Mouse (Mus musculus) right cerebral cortex, postnatal 25 days (tissue): Measurements from ENCODE around the gene Nav2.

Source experiments
- DNase-seq: peaks from one replicate; pipeline ENCODE4 v3.0.0; 2022

Gene Nav2

DNA sequence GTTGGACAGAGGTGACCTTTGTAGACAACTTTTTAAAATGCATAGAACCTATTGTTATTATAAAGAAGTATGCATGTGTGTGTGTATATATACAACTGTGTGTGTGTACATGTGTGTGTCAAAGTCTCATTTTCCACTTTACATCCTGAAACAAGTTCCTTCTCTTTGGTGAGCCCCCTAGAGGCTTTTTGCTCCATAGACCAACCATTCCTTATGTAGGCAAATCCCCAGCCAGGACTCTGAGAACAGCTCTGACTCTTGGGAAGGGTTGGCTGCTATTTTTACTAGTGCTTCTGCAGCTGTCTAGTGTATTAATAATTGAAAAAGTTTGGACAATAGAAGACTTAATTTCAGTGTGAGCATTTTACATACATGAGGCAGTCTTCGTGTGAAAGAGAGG is 464.7 kb downstream of the Nav2 start:
- no peak for DNase-seq

DNA sequence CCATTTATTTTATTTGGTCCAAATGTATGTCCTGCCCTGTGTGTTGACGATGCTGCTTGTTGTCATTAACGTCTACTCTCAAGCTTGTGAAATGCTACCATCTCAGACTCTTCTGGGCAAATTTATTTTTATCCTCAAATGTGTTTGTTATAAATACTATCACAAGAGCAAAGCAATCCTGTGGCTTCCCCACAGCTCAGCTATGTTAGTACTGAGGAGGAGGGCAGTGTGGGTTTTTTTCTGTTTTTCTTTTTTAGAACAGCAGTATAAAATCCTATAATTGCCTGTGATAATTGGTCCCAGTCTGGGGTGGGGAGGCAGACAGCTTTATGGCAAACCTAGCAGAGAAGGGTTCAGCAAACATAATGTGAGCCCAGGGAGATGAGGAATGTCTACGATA is 465.1 kb downstream of the Nav2 start:
- no peak for DNase-seq

DNA sequence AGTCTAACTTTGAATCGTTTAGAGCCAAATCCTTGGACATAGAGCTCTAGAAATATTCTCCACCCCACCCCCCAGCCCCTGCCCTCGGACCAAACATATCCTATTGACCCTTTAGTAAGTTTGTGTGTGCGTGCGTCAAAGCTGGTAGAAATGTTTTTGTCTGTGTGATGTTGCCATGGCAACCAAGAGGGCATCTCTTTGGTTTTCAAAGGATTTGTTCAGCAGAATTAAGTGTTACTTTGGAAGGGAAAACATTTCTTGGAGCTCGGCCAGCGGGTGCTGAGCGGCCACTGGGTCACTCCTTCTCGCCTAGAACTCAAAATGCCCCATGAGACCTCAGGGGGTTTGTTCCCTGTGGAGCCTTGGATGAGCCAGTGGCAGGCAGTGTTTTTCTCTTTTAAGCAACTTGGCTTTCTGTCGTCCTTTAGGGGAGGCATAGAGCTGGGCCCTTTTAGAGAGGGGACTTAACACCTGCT is 467.0 kb downstream of the Nav2 start:
- DNase-seq, result no peak

DNA sequence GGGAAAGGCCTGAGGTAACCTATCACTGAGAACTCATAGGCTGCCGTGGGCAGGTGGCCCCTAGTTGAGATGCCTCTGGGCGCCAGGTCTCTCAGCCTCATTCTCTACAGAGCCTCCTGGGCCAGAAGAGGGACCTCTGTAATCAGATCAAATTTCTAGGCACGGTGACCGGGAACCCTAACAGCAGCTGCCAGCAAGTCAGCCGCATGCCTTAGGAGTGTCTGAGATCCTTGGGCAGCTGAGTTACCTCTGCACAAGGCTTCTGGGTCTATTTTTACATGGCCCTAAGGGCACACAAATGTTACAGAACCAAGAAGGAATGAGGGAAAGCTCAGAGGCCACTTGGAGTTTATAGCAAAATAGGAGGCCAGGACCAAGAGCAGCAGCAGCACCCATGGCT is 470.1 kb downstream of the Nav2 start:
- no peak for DNase-seq

DNA sequence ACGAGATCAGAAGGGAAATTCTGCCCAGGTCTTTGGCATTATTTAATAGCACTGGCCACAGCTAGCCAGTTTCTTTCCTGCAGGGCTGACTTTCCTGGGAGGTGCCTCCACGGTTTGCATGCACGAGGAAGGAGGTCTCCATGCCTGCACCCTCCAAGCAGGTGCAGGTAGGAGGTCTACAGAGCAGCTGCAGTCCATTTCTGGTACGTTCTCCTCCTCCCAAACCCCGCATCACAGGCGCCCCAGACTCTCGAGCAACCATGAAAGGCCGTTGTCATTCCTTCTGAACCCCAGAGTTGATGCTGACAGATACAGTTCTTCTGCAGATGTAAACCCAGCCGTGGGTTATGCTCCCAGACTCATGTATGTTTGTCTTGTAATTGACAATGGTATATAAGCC is 472.4 kb downstream of the Nav2 start:
- DNase-seq, result no peak

DNA sequence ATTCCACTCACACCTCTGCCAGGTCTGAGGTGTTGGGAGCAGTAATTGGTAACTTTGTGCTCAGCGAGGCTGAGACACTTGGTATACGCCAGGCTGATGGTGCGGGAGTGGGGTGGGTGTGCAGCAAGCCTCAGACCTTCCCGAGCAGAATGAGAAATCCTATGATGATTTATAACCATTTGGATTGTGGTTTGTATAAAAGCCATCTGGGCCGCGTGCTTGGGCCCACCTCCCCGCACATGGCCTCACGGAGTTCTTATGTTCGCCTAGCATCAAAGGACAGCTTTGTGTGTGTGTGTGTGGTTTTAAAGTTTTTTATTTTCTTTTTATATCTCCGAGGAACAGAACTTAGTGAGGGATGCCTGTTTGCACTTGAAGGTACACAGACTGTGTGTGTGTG is 474.4 kb downstream of the Nav2 start:
- no peak for DNase-seq

DNA sequence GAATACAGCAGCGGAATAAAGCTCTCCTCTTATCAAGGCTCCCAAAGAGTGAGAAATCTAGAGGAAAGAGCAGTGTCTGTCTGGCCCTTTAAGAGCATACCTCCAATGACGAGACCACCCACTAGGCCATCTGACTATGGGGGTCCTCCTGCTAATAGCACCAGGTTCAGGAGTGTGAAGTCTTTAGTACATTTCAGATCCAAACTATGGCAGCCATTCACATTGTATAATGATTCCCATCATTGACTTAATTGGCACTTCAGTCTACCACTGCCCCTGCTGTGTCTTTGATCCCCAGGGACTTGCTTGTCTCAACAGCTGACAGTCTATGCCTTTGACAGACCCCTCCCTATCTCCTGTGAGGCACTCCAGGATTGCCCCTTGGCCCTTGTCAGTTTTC is 479.6 kb downstream of the Nav2 start:
- DNase-seq, result no peak

DNA sequence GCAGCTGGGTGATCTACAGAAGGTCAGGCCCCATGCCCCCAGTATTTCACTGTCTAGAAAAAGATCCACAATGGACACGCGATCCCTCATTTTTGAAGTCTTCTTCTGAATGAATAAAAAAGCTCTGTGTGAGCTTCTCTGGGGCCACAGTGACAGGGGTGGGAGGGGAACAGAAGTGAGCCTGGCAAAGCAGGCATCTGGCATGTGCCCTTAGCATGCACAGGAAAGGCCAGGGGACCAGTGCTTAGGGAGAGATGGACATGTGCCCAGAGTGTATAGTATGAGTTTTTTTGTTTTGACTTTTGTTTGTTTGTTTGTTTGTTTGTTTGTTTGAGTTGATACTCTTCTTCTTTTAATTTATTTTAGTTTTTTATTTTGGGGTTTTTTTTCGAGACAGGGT is 481.8 kb downstream of the Nav2 start:
- DNase-seq, result no peak

DNA sequence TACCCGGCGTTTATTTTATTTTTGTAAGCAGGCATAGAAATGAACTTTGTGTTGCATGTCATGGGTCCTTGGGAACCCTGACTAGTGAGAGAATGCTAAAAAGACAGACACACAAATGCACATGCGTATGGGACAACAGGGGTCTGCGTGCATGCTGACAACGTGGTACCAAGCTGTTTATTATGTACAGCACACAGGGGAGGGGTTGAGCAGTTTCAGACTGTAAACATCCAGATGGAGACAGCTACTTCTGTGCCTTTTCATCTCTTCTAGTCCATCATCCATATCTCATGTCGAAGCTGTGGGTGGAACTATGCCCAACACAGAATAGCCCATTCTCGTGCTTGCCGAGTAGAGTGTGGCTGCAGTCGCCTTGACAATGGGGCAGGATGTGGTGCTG is 482.3 kb downstream of the Nav2 start:
- DNase-seq, result no peak

DNA sequence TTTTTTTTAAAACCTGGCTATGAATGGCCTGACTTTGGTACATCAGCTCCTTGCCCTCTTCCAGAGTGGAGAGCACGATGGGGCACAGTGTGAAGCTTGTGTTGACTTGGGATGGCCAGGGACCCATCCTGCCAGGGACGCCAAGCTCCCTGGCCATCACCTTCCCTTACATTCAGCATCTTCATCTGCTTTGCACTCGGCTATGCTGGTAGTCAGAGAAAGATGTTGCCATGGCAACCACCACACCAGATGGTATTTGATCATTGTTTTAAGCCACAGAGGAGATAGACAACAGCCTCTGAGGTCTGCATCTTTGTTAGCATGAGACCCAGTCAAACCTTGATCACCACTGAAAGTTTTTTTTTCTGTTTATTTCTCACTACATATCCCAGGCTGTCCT is 483.7 kb downstream of the Nav2 start:
- DNase-seq, result no peak

DNA sequence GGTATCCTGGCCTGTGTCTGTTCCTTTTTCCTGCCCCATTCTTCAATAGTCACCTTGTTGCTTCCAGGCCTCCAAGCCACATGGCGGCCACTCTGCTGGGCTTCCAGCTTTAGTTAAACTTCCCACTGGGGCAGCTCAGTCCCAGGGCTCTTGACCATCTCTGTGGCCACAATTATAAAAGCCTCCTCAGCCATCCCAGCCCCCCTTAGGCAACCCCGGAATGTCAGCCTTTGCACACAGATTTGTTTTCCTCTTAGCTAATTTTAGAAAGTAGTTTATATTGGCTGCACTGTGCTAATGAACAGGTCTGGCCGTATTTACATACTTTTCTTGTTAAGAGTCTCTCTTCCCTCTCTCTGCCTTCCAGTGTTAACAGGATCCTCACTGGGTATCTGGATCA is 484.3 kb downstream of the Nav2 start:
- no peak for DNase-seq

DNA sequence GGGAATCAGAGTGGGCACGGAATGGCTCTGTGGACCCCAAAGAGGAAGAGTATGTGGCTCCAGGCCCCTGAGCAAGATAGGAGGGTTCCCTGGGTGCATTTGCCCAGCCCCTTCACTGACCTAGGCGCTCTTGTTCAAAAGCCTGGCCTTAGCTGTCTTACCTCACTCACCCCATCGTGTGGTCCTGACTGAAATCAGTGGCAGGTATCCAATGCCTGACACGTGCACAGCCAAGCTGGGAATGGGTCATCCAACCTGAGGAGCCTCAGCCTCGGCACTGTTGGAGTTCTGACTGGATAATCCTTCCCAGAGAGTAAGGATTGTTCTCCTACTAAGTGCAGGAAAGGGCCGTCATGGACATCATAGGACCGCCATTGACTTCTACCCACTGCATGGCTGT is 485.3 kb downstream of the Nav2 start:
- DNase-seq, result no peak

DNA sequence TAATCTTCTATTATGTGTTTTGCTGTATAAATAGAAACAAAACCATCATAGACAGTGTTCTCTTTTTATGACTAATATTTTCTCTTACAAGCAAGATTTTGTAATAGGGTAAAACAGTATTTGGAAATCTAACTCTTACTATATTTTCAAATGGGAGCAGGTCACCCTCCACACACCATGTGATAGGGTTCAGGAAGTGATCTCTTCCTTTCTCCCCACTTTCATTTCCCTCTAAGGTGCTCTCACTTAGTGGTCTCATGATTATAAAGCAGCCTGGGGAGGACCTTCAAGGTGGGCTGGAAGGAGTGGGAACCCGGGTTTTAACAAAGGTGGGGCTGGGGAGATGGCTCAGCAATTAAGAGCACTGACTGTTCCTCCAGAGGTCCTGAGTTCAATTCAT is 487.7 kb downstream of the Nav2 start:
- DNase-seq, result no peak

DNA sequence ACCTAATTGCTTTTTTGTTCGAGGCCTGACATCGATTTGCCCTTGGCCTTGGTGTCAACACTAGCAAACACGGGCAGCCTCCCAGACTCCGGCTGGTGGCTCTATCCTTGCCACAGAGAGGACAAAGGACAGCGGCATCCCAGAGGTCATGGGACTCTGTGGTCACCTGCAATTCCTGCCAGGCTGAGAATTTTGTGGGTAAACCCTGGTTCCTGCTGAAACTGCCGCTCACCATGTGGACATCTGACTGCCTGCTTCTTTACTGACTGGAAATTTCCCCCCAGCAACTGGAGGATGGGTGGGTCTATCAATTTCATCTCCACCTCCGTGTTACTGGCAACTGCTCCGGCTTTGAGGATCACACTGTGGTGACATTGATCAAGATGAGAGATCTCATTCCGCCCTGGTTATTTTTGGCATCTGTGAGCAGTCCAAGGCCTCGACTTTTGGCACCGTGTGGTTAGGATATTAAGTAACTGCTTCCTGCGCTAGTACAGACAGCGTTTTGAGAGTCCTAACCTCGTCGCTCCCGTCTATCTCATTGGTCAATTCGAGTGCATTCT is 489.0 kb downstream of the Nav2 start:
- DNase-seq, result no peak

DNA sequence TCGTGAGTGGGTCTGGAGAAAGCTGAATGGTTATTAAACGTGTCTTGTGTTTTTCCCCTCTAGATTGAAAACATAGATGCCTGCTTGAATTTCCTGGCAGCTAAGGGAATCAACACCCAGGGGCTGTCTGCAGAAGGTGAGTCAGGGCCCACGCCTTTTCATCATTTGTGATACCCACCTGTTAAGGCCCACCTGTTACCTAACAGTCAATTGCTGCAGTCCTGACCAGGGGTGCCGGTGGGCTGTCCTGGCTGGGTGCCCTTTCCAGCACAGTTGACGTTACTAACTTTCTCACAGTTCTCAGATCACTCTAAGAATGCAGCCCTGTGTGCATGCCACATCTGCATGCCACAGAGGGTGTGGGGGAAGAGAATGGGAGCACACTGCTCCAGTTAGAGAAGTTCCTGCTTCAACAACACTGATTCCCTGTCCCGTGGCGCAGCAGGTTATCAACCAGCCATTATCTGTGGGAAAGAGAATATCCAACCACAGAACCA is 489.6 kb downstream of the Nav2 start:
- DNase-seq, result no peak

DNA sequence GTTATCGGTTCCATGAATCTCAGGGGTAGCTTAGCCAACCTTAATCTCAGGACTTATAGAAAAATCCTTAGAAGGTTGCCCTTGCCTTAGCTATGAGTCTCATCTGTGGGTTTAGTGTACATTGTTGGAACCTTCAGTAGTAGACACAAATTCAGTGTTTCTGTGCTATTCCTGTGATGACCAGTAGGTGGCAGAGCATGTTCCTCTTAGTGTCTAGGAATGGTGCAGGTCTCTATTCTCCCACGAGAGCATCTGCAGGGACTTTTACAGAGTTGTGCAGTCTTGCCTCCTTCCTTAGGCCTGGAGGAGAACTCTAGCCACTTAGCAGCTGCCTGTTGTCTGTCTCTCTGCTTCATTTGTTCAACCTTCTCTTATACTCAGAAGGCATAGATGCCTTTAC is 490.8 kb downstream of the Nav2 start:
- peak; percentile 57 for DNase-seq

DNA sequence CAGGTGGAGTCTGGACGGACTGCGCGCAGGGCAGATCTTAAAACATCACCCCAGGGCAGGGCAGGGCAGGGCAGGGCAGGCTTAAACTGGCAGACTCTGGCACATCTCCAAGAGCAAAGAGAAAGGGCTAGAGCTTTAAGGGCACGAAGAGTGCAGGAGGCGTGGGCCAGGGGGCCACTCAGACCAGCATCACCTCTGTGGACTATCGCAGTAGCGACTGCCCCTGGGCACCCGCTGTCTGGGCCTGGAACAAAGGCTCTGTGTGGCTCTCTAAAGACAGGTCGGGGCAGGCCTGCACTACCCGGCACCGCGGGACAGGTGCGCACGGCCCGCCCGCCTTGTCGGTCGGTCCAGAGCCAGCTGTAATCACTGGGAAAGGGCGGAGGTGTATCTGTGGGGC is 491.9 kb downstream of the Nav2 start:
- DNase-seq, result no peak

DNA sequence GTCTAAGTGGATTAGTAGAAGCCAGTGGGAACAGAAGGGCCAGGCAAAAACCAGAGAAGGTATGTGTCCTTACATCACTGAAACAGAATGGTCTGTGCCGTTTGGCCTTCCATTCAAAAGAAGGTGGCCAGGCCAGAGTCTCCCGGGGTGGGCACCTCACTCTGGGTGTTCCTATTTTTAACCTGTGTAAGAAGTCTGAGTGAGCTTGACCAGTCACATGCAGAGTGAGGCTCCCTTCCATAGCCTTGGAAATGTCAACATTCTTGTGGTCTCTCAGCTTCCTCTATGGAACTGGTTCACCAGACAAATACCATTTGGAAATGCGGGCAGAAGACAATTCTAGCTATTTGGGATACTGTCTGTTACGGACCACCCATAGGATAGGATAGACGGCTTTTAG is 494.0 kb downstream of the Nav2 start:
- no peak for DNase-seq

DNA sequence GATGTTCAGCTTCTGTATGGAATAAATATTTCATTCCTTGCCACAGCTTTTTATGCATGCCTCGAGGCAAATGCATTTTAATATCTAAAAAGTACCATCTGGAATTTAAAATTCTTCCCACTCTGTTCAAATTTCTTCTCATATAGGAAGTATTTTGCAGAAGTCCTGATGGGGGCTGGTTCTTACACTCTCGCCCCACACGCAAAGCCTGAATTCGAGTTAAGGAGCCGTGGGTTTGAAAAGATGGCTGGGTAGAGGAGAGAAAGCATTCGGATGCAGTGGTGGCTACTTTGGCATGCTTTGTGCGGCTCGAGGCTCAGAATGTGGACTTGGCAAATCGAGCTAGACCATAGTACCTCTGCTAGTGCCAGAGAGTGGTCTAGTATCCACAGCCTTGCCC is 499.2 kb downstream of the Nav2 start:
- no peak for DNase-seq

DNA sequence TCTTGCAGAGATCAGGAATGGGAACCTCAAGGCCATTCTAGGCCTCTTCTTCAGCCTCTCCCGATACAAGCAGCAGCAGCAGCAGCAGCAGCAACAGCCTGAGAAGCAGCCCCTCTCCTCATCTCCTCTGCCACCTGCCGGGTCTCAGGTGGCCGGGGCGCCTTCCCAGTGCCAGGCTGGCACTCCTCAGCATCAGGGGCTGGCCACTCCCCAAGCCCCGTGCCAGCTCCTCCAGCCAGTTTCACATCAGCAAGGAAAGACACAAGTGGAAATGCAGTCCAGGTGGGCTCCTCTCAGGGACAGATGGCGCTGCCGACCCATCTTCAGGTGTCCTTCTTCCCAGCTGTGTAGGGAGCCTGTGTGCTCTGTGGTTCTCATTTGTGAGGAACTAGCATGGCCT is 500.1 kb downstream of the Nav2 start:
- DNase-seq, result no peak

DNA sequence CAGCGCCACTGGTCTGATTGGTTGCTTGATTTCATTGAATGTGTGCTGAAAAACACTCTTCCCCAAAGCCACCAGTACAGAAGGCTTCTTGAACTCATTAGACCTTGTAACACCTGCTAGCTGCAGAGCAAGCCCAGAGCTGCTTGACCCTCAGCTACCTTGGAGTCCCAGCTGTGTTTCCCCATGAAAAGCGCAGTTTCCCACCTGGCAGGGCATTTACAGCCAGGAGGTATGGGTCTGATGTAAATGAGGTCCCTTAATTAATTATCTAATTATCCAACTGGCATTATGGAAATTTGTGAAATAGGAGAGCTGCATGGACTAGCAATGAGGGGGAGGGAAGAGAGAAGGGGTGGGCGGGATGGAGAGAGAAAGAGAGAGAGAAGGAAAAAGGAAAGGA is 500.7 kb downstream of the Nav2 start:
- DNase-seq, result no peak

DNA sequence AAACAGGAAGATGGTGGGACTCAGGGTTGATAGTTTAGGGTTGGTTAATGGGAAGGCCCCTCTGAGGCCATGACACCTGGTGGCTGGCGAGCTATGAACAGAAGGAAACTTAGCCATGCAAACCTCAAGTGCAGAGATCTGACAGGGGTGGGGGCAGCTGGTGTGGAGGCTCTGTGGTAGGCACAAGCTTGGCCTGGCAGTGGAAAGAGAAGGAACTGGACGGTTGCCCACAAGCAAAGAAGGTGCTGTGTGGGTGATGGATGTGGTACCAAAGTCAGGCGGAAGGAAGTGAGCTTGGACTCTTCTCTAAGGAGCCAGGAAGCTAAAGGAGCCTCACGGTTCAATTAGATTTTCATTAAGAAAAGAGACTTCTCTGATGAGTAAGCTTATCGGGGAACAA is 501.7 kb downstream of the Nav2 start:
- no peak for DNase-seq

DNA sequence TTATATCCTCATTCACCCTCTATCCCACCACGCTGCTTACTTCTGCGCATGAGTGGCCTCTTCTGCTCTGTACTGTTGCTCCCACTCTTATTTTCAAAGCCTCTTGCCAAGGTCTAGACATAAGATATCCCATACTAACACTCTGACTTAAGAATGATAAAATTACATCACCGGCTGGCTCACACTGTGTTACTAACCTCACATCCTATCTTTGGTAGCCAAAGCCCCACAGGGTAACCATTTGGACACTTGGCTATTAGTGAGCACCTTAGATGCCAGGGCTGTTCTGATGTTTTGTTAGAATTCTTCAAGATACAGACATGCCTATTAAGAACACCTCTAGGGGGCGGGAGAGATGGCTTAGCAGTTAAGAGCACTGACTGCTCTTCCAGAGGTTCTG is 502.4 kb downstream of the Nav2 start:
- no peak for DNase-seq

DNA sequence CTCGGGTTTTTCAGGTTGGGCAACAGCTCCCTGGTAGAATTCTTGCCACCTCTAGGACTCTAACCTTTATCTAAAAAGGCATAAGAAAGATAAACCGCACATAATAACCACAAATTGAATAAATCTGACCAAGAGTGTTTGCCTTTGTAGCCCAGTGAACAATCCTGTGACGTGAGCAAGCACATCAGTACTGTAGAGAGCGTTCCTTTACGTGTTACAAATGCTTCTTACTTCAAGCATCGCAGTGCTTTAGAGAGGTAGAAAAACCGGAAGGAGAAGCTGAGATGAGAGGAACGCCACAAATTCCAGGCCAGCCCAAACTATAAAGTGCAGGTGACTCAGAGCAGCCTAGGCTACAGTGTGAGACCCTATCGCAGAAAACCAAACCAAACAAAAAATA is 503.3 kb downstream of the Nav2 start:
- no peak for DNase-seq

DNA sequence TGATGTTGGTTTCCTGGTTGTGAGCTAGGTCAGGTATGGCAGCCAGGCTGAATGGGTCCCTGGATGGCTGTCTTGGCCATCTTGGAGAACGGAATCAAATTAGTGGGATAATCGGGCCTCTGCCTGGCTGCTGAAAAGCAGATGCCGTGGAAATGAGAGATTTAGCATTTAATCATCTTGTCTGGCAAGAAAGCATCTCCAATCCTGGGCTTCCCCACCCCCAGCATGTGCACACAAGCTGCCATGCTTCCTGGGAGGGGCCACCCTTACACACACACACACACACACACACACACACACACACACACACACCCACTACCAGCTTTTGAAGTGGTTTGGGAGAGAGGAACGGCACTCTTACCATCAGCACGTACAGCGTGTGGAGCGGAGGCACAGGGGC is 506.6 kb downstream of the Nav2 start:
- DNase-seq, result no peak

DNA sequence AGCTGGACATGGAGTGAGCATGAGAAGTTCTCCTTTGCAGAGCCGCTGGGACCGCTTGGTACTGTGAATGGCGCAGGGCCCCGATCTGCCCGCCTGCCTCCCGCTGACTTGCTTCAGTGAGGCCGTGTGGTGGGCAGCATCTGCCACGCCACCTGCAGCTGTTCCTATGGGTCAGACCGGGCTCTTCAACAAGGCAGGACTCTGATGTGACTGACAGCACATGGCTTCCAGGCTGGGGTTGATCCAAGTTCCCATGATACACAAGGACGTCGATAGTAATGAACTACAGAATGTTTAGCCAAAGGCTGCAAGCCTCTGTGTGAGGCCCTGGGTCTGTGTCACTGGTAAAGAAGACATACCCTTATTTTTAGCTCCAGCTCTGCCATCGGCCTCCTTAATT is 507.2 kb downstream of the Nav2 start:
- DNase-seq, result no peak
